8 mouse cellular contexts compared by ENCODE assay signal in the genomic region with DNA sequence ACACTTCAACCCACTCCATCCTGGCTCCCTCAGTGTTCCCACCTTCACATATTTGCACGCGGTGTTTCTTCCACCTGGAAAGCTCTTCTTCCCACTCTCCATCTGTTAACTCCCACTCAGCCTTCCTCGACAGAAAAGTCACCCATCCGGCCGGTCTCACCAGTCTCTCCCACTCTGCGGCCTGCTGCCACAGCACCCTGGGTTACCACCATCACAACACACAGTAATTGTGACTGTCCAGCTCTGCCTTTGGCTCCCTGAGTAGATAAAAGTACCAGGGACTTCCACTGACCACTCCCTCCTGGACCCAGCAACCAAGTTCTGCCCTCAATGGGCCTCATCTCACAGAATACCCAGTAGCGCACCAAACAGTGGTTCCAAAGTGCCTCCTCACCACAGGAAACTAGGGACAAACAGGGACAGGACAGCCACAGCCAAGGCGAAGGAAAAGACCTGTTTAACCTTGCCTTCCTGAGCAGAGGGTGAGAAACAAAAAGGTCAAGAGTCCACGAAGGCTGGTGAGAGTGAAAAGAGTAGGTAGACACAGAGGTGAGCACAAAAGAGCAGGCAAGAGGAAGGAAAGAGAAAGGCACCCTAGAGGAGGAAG. TPM values are rescaled to one million over a fixed set of nuclear protein-coding genes. Genes with fewer than 3 reads are reported as not detected.
DNase-seq lines count a peak whose midpoint lies in the region; ATAC-seq and TF ChIP-seq lines count a peak whose summit lies in the region.

No protein-coding gene starts in this region.

- peak overlapping the region; percentile 85 for H3ac ChIP-seq in C2C12 (ENCODE audit: control insufficient read depth, insufficient read length, low read depth)

- TF ChIP-seq CTCF in C2C12 (IDR thresholded peaks at IDR 0.05; ENCODE audit: control insufficient read depth, insufficient read depth, insufficient read length): no peak
- TF ChIP-seq CTCF in embryonic fibroblast, embryonic 13.5 days (IDR thresholded peaks at IDR 0.05; ENCODE audit: borderline replicate concordance, insufficient read depth, low read length): no peak
- no peak for TF ChIP-seq CTCF in intestine, postnatal 0 days (IDR thresholded peaks at IDR 0.05; ENCODE audit: low read depth)

- H3K9me3 ChIP-seq in intestine, postnatal 0 days (ENCODE audit: control insufficient read depth): no peaks in the 10 kb centered on the region
- no peaks in the 10 kb centered on the region for H3K9me3 ChIP-seq in lung, embryonic 16.5 days (ENCODE audit: control insufficient read depth, low read length)
- no peaks in the 10 kb centered on the region for H3K9me3 ChIP-seq in stomach, embryonic 14.5 days (ENCODE audit: control insufficient read depth, low read depth, low read length)

- peaks cover 5% of the 10 kb centered on the region for H3K36me3 ChIP-seq in C2C12 (ENCODE audit: control insufficient read depth, insufficient read depth)
- no peaks in the 10 kb centered on the region; the same call in 1 of the 2 replicates for H3K36me3 ChIP-seq in intestine, postnatal 0 days (ENCODE audit: control insufficient read depth, insufficient read depth)
- H3K36me3 ChIP-seq in lung, embryonic 16.5 days (ENCODE audit: control insufficient read depth, insufficient read depth, low read length): 0 out of 2 replicates have a peak, but pooled peaks cover 3% of the 10 kb centered on the region
- H3K36me3 ChIP-seq in stomach, embryonic 14.5 days (ENCODE audit: control insufficient read depth, insufficient read depth, low read length): peaks cover 3% of the 10 kb centered on the region; the same call in 1 of the 2 replicates

- H3K4me2 ChIP-seq in intestine, postnatal 0 days (replicated peaks; ENCODE audit: low read depth): peak overlapping the region; percentile 86
- H3K4me2 ChIP-seq in lung, embryonic 16.5 days (ENCODE audit: low read depth, low read length): peak overlapping the region; percentile 92
- peak overlapping the region; percentile 69 for H3K4me2 ChIP-seq in stomach, embryonic 14.5 days (replicated peaks; ENCODE audit: low read depth, low read length)

- peaks cover 5% of the 10 kb centered on the region; the same call in 1 of the 2 replicates for H3K4me1 ChIP-seq in embryonic fibroblast, embryonic 13.5 days (ENCODE audit: control insufficient read depth, insufficient read depth, low read length)
- H3K4me1 ChIP-seq in intestine, postnatal 0 days (replicated peaks; ENCODE audit: control insufficient read depth, insufficient read depth, low read length): 0 out of 2 replicates have a peak, but pooled peaks cover 6% of the 10 kb centered on the region
- peaks cover 23% of the 10 kb centered on the region for H3K4me1 ChIP-seq in lung, embryonic 16.5 days (replicated peaks; ENCODE audit: control insufficient read depth, insufficient read depth, low read length)
- peaks cover 28% of the 10 kb centered on the region for H3K4me1 ChIP-seq in stomach, embryonic 14.5 days (ENCODE audit: control insufficient read depth, insufficient read depth, low read length)

- H3K79me2 ChIP-seq in C2C12 (ENCODE audit: control insufficient read depth, insufficient read depth): peaks cover 62% of the 10 kb centered on the region

- no peaks in the 10 kb centered on the region for H3K27me3 ChIP-seq in C2C12 (ENCODE audit: control insufficient read depth, insufficient read depth, insufficient read length)
- H3K27me3 ChIP-seq in intestine, postnatal 0 days (replicated peaks; ENCODE audit: control insufficient read depth, insufficient read depth, low read length): no peaks in the 10 kb centered on the region
- H3K27me3 ChIP-seq in lung, embryonic 16.5 days (ENCODE audit: control insufficient read depth, insufficient read depth, low read depth, low read length): no peaks in the 10 kb centered on the region
- H3K27me3 ChIP-seq in stomach, embryonic 14.5 days (ENCODE audit: control insufficient read depth, insufficient read depth, low read length): no peaks in the 10 kb centered on the region

- DNase-seq in frontal cortex, postnatal 14 days (ENCODE audit: low spot score in 2 of 2): no peak

- no peak for TF ChIP-seq POLR2A in embryonic fibroblast, embryonic 13.5 days (IDR thresholded peaks at IDR 0.05; ENCODE audit: low read depth, low read length)

- peak; percentile 7; the same call in 1 of the 2 replicates for ATAC-seq in frontal cortex, adult (ENCODE audit: low TSS enrichment)
- no peak for ATAC-seq in intestine, postnatal 0 days
- no peak for ATAC-seq in lung, embryonic 16.5 days (ENCODE audit: low read depth)
- no peak for ATAC-seq in stomach, embryonic 14.5 days (ENCODE audit: insufficient number of reproducible peaks, insufficient read depth, low FRiP score, low read depth)
- ATAC-seq in megakaryocyte-erythroid progenitor cell, adult 5-6 weeks (replicated peaks; ENCODE audit: low FRiP score, low TSS enrichment, poor library complexity, severe bottlenecking): no peak

- H3K79me3 ChIP-seq in C2C12 (ENCODE audit: low read depth): peaks cover 53% of the 10 kb centered on the region

- H3K4me3 ChIP-seq in C2C12 (ENCODE audit: insufficient read depth, poor library complexity, severe bottlenecking): peak overlapping the region; percentile 72
- peak overlapping the region; percentile 80 for H3K4me3 ChIP-seq in embryonic fibroblast, embryonic 13.5 days (ENCODE audit: insufficient read depth, low read length)
- peak overlapping the region; percentile 93 for H3K4me3 ChIP-seq in intestine, postnatal 0 days (ENCODE audit: low read depth, low read length)
- H3K4me3 ChIP-seq in lung, embryonic 16.5 days (ENCODE audit: low read length): peak overlapping the region; percentile 90
- peak overlapping the region; percentile 85 for H3K4me3 ChIP-seq in stomach, embryonic 14.5 days (ENCODE audit: low read depth, low read length)

- no peak overlapping the region for H3K27ac ChIP-seq in embryonic fibroblast, embryonic 13.5 days (ENCODE audit: insufficient read depth, low read length)
- H3K27ac ChIP-seq in intestine, postnatal 0 days (ENCODE audit: low read depth, low read length): peak overlapping the region; percentile 93
- peak overlapping the region; percentile 93 for H3K27ac ChIP-seq in lung, embryonic 16.5 days (ENCODE audit: low read length)
- H3K27ac ChIP-seq in stomach, embryonic 14.5 days (ENCODE audit: low read length): no peak overlapping the region; the same call in 1 of the 2 replicates

- H3K9ac ChIP-seq in intestine, postnatal 0 days (ENCODE audit: low read depth, low read length): peak overlapping the region; percentile 95
- peak overlapping the region; percentile 96 for H3K9ac ChIP-seq in lung, embryonic 16.5 days (ENCODE audit: low read length)
- H3K9ac ChIP-seq in stomach, embryonic 14.5 days (replicated peaks; ENCODE audit: low read depth, low read length): peak overlapping the region; percentile 88

- WGBS in intestine, postnatal 0 days: 16% methylated on average over 9 of the region's 9 CpGs
- WGBS in lung, embryonic 16.5 days: 34% methylated on average over 9 of the region's 9 CpGs
- 36% methylated on average over 9 of the region's 9 CpGs for WGBS in stomach, embryonic 14.5 days

RNA-seq across cellular contexts. Expression of a gene that starts 1.2 kb away (rescaled TPM):
- polyA plus RNA-seq in C2C12 (2012; fragmentation: generic; extraction: Trizol): 56.1 TPM
- 47.6 and 60.3 TPM in 2 replicates for polyA plus RNA-seq in embryonic fibroblast, embryonic 13.5 days (2011; ENCODE audit: insufficient read length, low read depth, missing spikeins)
- 4.7 and 5.8 TPM in 2 replicates for polyA plus RNA-seq in intestine, postnatal 0 days (2015; fragmentation: Nextera tagmentation; extraction: Ambion mirVana)
- polyA plus RNA-seq in lung, embryonic 16.5 days (2015; fragmentation: Nextera tagmentation; extraction: Ambion mirVana): 3.5 and 3.9 TPM in 2 replicates
- polyA plus RNA-seq in stomach, embryonic 14.5 days (2014; fragmentation: Nextera tagmentation; extraction: Ambion mirVana): 10.2 and 11.7 TPM in 2 replicates
- total RNA-seq in megakaryocyte-erythroid progenitor cell, adult 5-6 weeks (2014; fragmentation: Nextera tagmentation): 81.4 and 118 TPM in 2 replicates
- total RNA-seq in megakaryocyte-erythroid progenitor cell, adult 5-6 weeks (2017): 82.5 and 90.9 TPM in 2 replicates

RNA-seq across cellular contexts. Expression of a gene that starts 26.4 kb away (rescaled TPM):
- 2.8 TPM for polyA plus RNA-seq in C2C12 (2012; fragmentation: generic; extraction: Trizol)
- polyA plus RNA-seq in embryonic fibroblast, embryonic 13.5 days (2011; ENCODE audit: insufficient read length, low read depth, missing spikeins): 2.7 and 4.7 TPM in 2 replicates
- 25.1 and 31.4 TPM in 2 replicates for polyA plus RNA-seq in intestine, postnatal 0 days (2015; fragmentation: Nextera tagmentation; extraction: Ambion mirVana)
- 0.69 and 1.7 TPM in 2 replicates for polyA plus RNA-seq in lung, embryonic 16.5 days (2015; fragmentation: Nextera tagmentation; extraction: Ambion mirVana)
- polyA plus RNA-seq in stomach, embryonic 14.5 days (2014; fragmentation: Nextera tagmentation; extraction: Ambion mirVana): 1.4 and 1.6 TPM in 2 replicates
- 17.6 and 19.4 TPM in 2 replicates for total RNA-seq in megakaryocyte-erythroid progenitor cell, adult 5-6 weeks (2014; fragmentation: Nextera tagmentation)
- 7.7 and 15.6 TPM in 2 replicates for total RNA-seq in megakaryocyte-erythroid progenitor cell, adult 5-6 weeks (2017)

RNA-seq across cellular contexts. Expression of a gene that starts 27.2 kb away (rescaled TPM):
- polyA plus RNA-seq in C2C12 (2012; fragmentation: generic; extraction: Trizol): 110 TPM
- 31.3 and 32.1 TPM in 2 replicates for polyA plus RNA-seq in embryonic fibroblast, embryonic 13.5 days (2011; ENCODE audit: insufficient read length, low read depth, missing spikeins)
- polyA plus RNA-seq in intestine, postnatal 0 days (2015; fragmentation: Nextera tagmentation; extraction: Ambion mirVana): 43.3 and 45.6 TPM in 2 replicates
- 85.7 and 90.9 TPM in 2 replicates for polyA plus RNA-seq in lung, embryonic 16.5 days (2015; fragmentation: Nextera tagmentation; extraction: Ambion mirVana)
- 84.8 and 94.2 TPM in 2 replicates for polyA plus RNA-seq in stomach, embryonic 14.5 days (2014; fragmentation: Nextera tagmentation; extraction: Ambion mirVana)
- total RNA-seq in megakaryocyte-erythroid progenitor cell, adult 5-6 weeks (2014; fragmentation: Nextera tagmentation): 69.0 and 77.0 TPM in 2 replicates
- 44.9 and 47.4 TPM in 2 replicates for total RNA-seq in megakaryocyte-erythroid progenitor cell, adult 5-6 weeks (2017)

RNA-seq across cellular contexts. Expression of a gene that starts 32.8 kb away (rescaled TPM):
- 15.3 TPM for polyA plus RNA-seq in C2C12 (2012; fragmentation: generic; extraction: Trizol)
- polyA plus RNA-seq in embryonic fibroblast, embryonic 13.5 days (2011; ENCODE audit: insufficient read length, low read depth, missing spikeins): 11.3 and 15.1 TPM in 2 replicates
- 0.89 and 0.98 TPM in 2 replicates for polyA plus RNA-seq in intestine, postnatal 0 days (2015; fragmentation: Nextera tagmentation; extraction: Ambion mirVana)
- polyA plus RNA-seq in lung, embryonic 16.5 days (2015; fragmentation: Nextera tagmentation; extraction: Ambion mirVana): 0.68 and 0.74 TPM in 2 replicates
- polyA plus RNA-seq in stomach, embryonic 14.5 days (2014; fragmentation: Nextera tagmentation; extraction: Ambion mirVana): 2.3 and 4.0 TPM in 2 replicates
- not detected in 2 replicates for total RNA-seq in megakaryocyte-erythroid progenitor cell, adult 5-6 weeks (2014; fragmentation: Nextera tagmentation)
- not detected in 2 replicates for total RNA-seq in megakaryocyte-erythroid progenitor cell, adult 5-6 weeks (2017)

RNA-seq across cellular contexts. Expression of a gene that starts 53.8 kb away (rescaled TPM):
- polyA plus RNA-seq in C2C12 (2012; fragmentation: generic; extraction: Trizol): not detected
- polyA plus RNA-seq in embryonic fibroblast, embryonic 13.5 days (2011; ENCODE audit: insufficient read length, low read depth, missing spikeins): not detected in 2 replicates
- polyA plus RNA-seq in intestine, postnatal 0 days (2015; fragmentation: Nextera tagmentation; extraction: Ambion mirVana): 16.7 and 17.1 TPM in 2 replicates
- not detected in 2 replicates for polyA plus RNA-seq in lung, embryonic 16.5 days (2015; fragmentation: Nextera tagmentation; extraction: Ambion mirVana)
- not detected in 2 replicates for polyA plus RNA-seq in stomach, embryonic 14.5 days (2014; fragmentation: Nextera tagmentation; extraction: Ambion mirVana)
- total RNA-seq in megakaryocyte-erythroid progenitor cell, adult 5-6 weeks (2014; fragmentation: Nextera tagmentation): not detected in 2 replicates
- total RNA-seq in megakaryocyte-erythroid progenitor cell, adult 5-6 weeks (2017): 0.46 TPM in 1 of 2 replicates, not detected in the other

Comparison
In these comparisons a context has a peak if more than half of its experiments do, and no peak if none do; other contexts are left out.
1. H3K27ac ChIP-seq: peak in intestine, postnatal 0 days (single experiment) and lung, embryonic 16.5 days (single experiment); none in embryonic fibroblast, embryonic 13.5 days (single experiment) and stomach, embryonic 14.5 days (single experiment).
2. Peak in every context shown above with its lines, with median percentiles within 50 percentile points of each other: H3K4me3 ChIP-seq, H3K4me2 ChIP-seq and H3K9ac ChIP-seq.